Mouse (Mus musculus) neural tube, embryonic 14.5 days (tissue): Measurements from ENCODE around the gene Plekhg5. TPM values are rescaled to one million over a fixed set of nuclear protein-coding genes. Genes with fewer than 3 reads are reported as not detected.

Experiments
- ATAC-seq: fragments of 200-750 bp; cut with Nextera tagmentation; 2 replicates; pipeline ENCODE4 v1.8.0; 2017; ENCODE audit warnings: low read depth, mild to moderate bottlenecking, moderate TSS enrichment, moderate library complexity
- H3K27ac ChIP-seq: fragments of 300-500 bp; sonication (generic); 2 replicates; pipeline ENCODE4 v1.5.1; 2014; ENCODE audit warnings: low read depth, mild to moderate bottlenecking, control low read depth, low read length, moderate library complexity, mixed read lengths
- H3K27me3 ChIP-seq: fragments of 300-500 bp; sonication (generic); 2 replicates; pipeline ENCODE4 v1.6.1; 2014; ENCODE audit warnings: low read length; ENCODE audit not compliant: control insufficient read depth, insufficient read depth
- H3K36me3 ChIP-seq: fragments of 300-500 bp; sonication (generic); 2 replicates; pipeline ENCODE4 v1.6.1; 2014; ENCODE audit warnings: low read length, mixed read lengths; ENCODE audit not compliant: control insufficient read depth, insufficient read depth
- H3K4me1 ChIP-seq: fragments of 300-500 bp; sonication (generic); 2 replicates; pipeline ENCODE4 v1.6.1; 2014; ENCODE audit warnings: low read length; ENCODE audit not compliant: control insufficient read depth, insufficient read depth
- H3K4me2 ChIP-seq: fragments of 300-500 bp; sonication (generic); 2 replicates; pipeline ENCODE4 v1.6.1; 2014; ENCODE audit warnings: mild to moderate bottlenecking, low read depth, low read length, control low read depth
- H3K4me3 ChIP-seq: fragments of 300-500 bp; sonication (generic); 2 replicates; pipeline ENCODE4 v1.5.1; 2014; ENCODE audit warnings: low read depth, low read length, control low read depth, mixed read lengths
- H3K9ac ChIP-seq: fragments of 300-500 bp; sonication (generic); replicated peaks from 2 replicates; pipeline ENCODE4 v1.6.1; 2014; ENCODE audit warnings: low read depth, mild to moderate bottlenecking, control low read depth, low read length, mixed read lengths
- H3K9me3 ChIP-seq: fragments of 300-500 bp; sonication (generic); 2 replicates; pipeline ENCODE4 v1.6.1; 2016; ENCODE audit warnings: low read length; ENCODE audit not compliant: control insufficient read depth
- WGBS: fragments of 180-500 bp; shearing (Covaris S2); extraction: QIAGEN DNeasy Blood & Tissue Kit; methylation state at CpG from one replicate; pipeline ENCODE4 v1.1.7; 2014; 5-methylcytosine and 5-hydroxymethylcytosine counted together
- polyA plus RNA-seq: library from polyadenylated mRNA; unstranded; fragments of >200 nt; fragmentation: Nextera tagmentation; extraction: Ambion mirVana; gene quantifications from 2 replicates; pipeline ENCODE4 v1.2.1, GENCODE M21; 2014

Gene Plekhg5
- polyA plus RNA-seq, 1 experiment from 2014 or later, result 9.6 TPM

DNA sequence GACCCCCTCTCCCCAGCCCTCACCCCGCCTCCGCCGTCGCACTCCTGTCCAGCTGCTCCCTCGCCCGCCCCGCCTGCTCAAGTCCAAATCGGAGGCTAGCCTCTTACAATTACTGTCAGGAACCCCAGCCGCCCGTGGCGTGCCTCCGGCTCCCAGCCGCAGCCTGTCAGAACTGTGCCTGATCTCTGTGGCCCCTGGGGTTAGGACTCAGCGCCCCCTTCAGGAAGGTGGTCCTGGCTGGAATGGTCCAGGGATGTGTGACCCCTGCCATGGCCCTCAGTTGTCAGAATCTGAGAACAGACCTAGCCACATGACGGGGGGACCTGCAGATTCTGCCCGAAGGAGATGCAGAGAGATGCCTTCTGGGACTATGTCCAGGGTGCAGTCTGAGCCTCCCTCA lies 41.8 kb downstream of the Plekhg5 start:
- ATAC-seq, result no peak
- H3K27me3 ChIP-seq, result peaks cover 35% of the 10 kb centered on the region
- H3K9me3 ChIP-seq, result no peaks in the 10 kb centered on the region
- no peak overlapping the region for H3K4me2 ChIP-seq
- no peak overlapping the region for H3K27ac ChIP-seq
- H3K36me3 ChIP-seq, result peaks cover 5% of the 10 kb centered on the region; the same call in 1 of the 2 replicates
- WGBS, result 53% methylated on average over 15 of the region's 16 CpGs
- H3K4me3 ChIP-seq, result no peak overlapping the region
- H3K9ac ChIP-seq, result no peak overlapping the region
- peaks cover 3% of the 10 kb centered on the region for H3K4me1 ChIP-seq

DNA sequence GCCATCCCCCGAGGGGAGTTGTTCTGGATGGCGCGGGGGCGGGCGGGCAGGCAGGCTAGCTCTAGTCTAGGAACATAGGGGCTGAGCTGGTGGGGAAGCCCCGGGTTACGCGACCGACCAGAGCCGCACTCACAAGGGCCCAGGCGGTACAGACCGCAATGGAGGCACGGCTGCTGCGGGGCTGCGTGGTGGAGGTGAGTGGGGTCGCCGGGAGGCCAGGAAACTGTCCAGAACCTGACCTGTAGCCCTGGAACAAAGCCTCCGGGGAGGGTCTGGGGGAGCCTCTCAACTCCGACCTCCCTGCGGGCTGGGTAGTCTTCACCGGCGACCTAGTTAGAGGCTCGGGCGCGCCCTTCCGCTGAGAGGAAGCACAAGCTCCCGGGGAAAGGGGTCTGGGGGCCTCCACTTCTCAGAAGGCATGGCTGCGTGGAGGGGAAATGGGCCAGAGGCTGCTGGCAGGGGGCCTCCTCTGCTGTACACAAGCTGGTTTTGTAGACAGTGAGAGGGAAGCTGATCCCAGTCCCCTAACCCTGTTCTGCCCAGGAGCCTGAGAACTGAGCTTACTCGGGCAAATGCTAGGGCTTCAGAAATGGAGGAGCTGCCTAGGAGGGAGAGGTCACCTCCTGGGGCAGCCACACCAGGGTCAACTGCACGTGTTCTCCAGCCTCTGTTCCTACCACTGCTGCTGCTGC lies 43.8 kb downstream of the Plekhg5 start, which contains the start of gene Tnfrsf25:
Gene Tnfrsf25 (plus strand): TSS at position 14 of the 692 bp plus-strand sequence.
- Histone ChIP-seq H3K4me1 (peaks cover 8% of the 10 kb centered on the region), H3K9ac (0 out of 2 replicates have a peak within 1 kb of the TSS, but pooled peaks have one; percentile 21), H3K4me3 (peak within 1 kb of the TSS; percentile 1; the same call in 1 of the 2 replicates), H3K4me2 (0 out of 2 replicates have a peak within 1 kb of the TSS, but pooled peaks have one; percentile 6), H3K36me3 (peaks cover 5% of the 10 kb centered on the region; the same call in 1 of the 2 replicates), H3K27me3 (peaks cover 50% of the 10 kb centered on the region), H3K27ac (no peak within 1 kb of the TSS), H3K9me3 (no peaks in the 10 kb centered on the region)
- ATAC-seq, result no peak
- WGBS, result 3% methylated on average over 30 of the region's 30 CpGs

DNA sequence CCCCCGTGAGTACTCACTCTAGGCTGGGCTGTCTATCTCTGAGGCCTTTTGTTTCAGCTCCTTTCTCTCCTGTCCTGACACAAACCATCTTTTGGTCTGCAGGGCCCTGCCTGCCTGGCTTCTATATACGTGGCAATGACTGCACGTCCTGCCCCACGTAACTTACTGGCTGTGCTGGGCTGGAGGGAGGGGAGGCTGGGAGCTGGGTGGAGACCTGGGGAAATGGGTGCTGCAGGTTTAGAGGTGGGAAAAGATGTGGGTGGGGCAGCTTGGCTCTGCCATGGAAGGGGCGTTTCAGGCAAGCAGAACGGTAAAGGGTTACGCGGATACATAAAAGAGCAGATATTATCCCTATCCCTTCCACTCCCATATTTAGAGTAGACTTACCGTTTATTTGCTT lies 45.2 kb downstream of the Plekhg5 start:
- Histone ChIP-seq H3K27ac (no peak overlapping the region), H3K36me3 (no peaks in the 10 kb centered on the region), H3K4me2 (no peak overlapping the region), H3K4me1 (peaks cover 8% of the 10 kb centered on the region), H3K9ac (no peak overlapping the region), H3K27me3 (peaks cover 59% of the 10 kb centered on the region), H3K9me3 (no peaks in the 10 kb centered on the region), H3K4me3 (no peak overlapping the region)
- no peak for ATAC-seq
- WGBS, result 66% methylated on average over 9 of the region's 9 CpGs

DNA sequence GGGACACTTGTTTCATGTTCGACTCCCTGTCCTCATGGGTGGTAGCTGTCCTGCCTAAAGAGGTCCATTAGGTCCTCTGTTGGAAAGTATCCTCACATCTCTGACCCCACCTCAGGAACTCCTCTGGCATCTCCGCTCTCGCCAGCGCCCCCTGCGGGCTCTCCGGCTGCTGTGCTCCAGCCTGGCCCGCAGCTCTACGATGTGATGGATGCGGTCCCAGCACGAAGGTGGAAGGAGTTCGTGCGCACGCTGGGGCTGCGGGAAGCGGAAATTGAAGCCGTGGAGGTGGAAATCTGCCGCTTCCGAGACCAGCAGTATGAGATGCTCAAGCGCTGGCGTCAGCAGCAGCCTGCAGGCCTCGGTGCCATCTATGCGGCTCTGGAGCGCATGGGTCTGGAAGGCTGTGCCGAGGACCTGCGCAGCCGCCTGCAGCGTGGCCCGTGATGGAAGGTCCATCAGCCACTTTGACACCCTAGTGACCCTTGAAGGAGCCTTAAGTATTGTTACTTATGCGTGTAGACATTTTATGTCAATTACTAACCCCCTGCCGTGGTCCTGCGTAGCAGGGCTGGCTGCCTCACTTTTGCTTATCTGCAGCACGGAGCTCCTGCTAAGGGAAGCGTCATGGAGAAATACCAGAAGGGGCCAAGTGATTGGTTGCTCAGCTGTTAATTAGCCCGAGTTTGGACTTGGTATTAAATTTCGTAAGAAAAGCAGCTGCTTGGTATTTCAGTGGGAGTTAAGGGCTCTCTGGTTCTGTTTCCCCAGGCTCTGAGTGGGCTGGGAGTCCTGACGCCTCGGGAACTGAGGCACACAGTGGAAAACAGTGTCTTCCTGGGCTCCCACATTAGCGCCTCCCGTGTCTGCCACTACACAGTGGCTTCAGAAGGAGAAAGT lies 47.3 kb downstream of the Plekhg5 start:
- H3K27me3 ChIP-seq, result peaks cover 77% of the 10 kb centered on the region
- no peaks in the 10 kb centered on the region for H3K9me3 ChIP-seq
- peaks cover 8% of the 10 kb centered on the region for H3K4me1 ChIP-seq
- H3K4me3 ChIP-seq, result no peak overlapping the region
- no peaks in the 10 kb centered on the region for H3K36me3 ChIP-seq
- 4% methylated on average over 39 of the region's 39 CpGs for WGBS
- H3K27ac ChIP-seq, result no peak overlapping the region
- ATAC-seq, result no peak
- no peak overlapping the region for H3K9ac ChIP-seq
- peak overlapping the region; percentile 26; the same call in 1 of the 2 replicates for H3K4me2 ChIP-seq

DNA sequence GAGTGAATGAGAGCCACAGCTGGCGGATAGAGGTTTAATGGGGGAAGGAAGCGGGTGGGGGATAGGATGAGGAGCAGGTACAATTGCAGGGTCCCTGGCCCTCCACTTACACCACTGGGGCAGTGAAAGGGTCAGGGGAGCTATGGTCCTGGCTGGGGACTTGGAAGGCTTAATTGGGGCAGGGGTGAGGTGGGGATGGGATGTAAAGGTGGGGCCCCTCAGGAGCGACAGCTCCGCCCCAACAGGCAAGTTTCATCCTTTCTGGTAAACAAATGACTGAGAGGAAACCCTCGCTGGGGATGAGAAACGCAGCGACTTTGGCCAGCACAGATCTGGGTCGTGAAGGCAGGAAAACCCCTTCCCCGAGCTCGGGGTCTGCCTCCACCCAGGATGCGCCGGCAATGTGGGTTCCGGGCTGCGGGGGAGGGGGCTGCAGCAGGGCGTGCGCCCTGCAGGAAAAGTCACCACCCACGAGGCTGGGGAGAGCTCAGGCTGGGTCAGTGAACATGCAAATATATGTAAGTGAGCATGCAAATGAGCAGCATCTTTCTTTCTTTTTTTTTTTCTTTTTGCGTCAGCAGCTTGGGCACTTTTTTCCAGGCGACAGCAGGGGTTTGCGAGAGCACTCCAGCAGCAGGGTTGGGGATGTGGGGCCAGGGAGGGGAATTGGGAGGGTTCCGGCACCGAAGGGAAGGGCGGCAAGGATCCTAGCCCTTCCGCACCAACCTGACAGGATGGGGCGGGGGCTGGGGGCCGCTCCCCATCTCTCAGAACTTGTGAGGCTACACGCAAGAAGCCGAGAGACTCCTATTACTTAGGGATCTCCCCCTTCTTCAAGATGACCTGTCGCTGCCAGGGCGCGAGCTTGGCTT lies 48.2 kb downstream of the Plekhg5 start:
- Histone ChIP-seq H3K4me2 (no peak overlapping the region), H3K36me3 (no peaks in the 10 kb centered on the region), H3K4me1 (peaks cover 8% of the 10 kb centered on the region), H3K9me3 (no peaks in the 10 kb centered on the region), H3K27ac (no peak overlapping the region), H3K27me3 (peaks cover 75% of the 10 kb centered on the region), H3K9ac (no peak overlapping the region), H3K4me3 (no peak overlapping the region)
- no peak for ATAC-seq
- WGBS, result under 1% methylated on average over 31 of the region's 31 CpGs

DNA sequence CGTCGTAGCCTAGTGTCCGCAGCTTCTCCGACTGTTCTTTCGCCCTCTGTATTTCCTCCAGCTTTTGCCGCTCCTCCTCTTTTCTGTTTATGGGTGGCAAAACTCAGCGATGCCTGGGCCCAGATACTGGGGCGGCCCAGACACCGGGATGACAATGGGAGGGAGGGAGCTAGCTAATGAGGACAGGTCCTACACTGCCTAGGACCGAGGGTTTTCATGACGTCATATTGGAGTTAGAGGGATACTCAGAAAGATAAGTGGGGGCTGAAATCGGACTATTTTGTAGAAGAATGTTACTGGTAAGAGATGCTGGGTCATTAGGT lies 48.8 kb downstream of the Plekhg5 start:
- Histone ChIP-seq H3K4me1 (peaks cover 9% of the 10 kb centered on the region; the same call in 1 of the 2 replicates), H3K4me3 (no peak overlapping the region), H3K9me3 (no peaks in the 10 kb centered on the region), H3K9ac (no peak overlapping the region), H3K4me2 (no peak overlapping the region), H3K36me3 (no peaks in the 10 kb centered on the region), H3K27ac (no peak overlapping the region), H3K27me3 (peaks cover 79% of the 10 kb centered on the region)
- ATAC-seq, result no peak
- WGBS, result under 1% methylated on average over 12 of the region's 12 CpGs

DNA sequence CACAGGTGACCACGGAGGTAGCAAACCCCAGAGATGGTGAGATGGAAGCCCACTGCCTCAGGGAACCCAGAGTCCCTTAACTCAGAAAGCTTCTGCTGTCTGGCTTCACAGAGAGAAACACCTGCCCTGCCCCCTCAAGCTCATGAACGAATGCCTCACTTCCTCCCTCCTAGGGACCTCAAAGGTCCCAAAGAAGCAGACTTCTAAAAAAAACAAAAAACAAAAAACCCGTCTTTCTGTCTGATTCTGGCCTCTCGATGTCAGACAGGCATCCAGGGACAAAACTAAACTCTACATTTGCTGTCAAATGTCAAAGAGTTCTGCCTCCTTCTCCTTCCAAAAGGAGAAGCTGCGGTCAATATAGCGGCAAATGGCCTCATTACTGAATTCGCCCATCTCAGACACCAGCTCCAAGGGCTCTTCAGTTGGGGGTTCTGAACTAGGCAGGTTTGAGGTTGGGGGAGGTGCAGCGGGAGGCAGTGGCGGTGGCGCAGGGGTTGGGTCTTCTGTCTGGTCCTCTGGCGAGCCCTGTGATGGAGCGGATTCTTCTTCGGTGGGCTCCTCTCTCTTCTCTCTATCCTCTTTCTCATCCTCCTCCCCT lies 52.2 kb downstream of the Plekhg5 start:
- H3K4me2 ChIP-seq, result no peak overlapping the region
- 4% methylated on average over 11 of the region's 13 CpGs for WGBS
- ATAC-seq, result no peak
- H3K9ac ChIP-seq, result no peak overlapping the region
- H3K27ac ChIP-seq, result no peak overlapping the region
- no peaks in the 10 kb centered on the region for H3K9me3 ChIP-seq
- no peaks in the 10 kb centered on the region for H3K36me3 ChIP-seq
- peaks cover 14% of the 10 kb centered on the region; the same call in 1 of the 2 replicates for H3K4me1 ChIP-seq
- H3K4me3 ChIP-seq, result no peak overlapping the region
- H3K27me3 ChIP-seq, result peaks cover 81% of the 10 kb centered on the region
